Mouse (Mus musculus): ENCODE results near the gene C5ar2.

C5ar2 gene

GRCm38 (mm10) chr7:16201136-16201535 lies 42.8 kb downstream of the C5ar2 start:
- DNase-seq (ENCODE audit: extremely low spot score, low read depth, low spot score): no peak

GRCm38 (mm10) chr7:16198540-16198939 lies 45.4 kb downstream of the C5ar2 start:
- DNase-seq (ENCODE audit: extremely low spot score, low read depth, low spot score): no peak

GRCm38 (mm10) chr7:16197166-16197565 lies 46.8 kb downstream of the C5ar2 start:
- DNase-seq (ENCODE audit: extremely low spot score, low read depth, low spot score): no peak

- no peak for DNase-seq (ENCODE audit: extremely low spot score, low read depth, low spot score)
Measured at GRCm38 (mm10) chr7:16196616-16197015, 47.3 kb downstream of the C5ar2 start.

GRCm38 (mm10) chr7:16193702-16194101 lies 50.3 kb downstream of the C5ar2 start:
- DNase-seq (ENCODE audit: extremely low spot score, low read depth, low spot score): no peak

GRCm38 (mm10) chr7:16192315-16192714 lies 51.6 kb downstream of the C5ar2 start:
- DNase-seq (ENCODE audit: extremely low spot score, low read depth, low spot score): no peak

GRCm38 (mm10) chr7:16187494-16187893 lies 56.5 kb downstream of the C5ar2 start:
- DNase-seq (ENCODE audit: extremely low spot score, low read depth, low spot score): no peak
